Mouse (Mus musculus): ENCODE data around the gene Trdmt1. TPM values are rescaled to one million over a fixed set of nuclear protein-coding genes. Genes with fewer than 3 reads are reported as not detected.
"Not testable (repeated sequence)": the region's sequence is repeated elsewhere in the genome, so short reads cannot be mapped to it uniquely, and the experiment has no call there.

Gene Trdmt1
- total RNA-seq (2021) (1 to 10 TPM; 2.4 to 7.8 TPM), polyA plus RNA-seq (2012; rRNA removed) (0.49 and 0.77 TPM in 2 replicates)
- long read RNA-seq, partial matches to known transcripts: 0 of 2 reads
- long read RNA-seq, other reads (novel, unspliced or antisense): 1 of 2 reads

- DNase-seq: peak; percentile 94
These were observed at the start of gene Trdmt1 for GRCm38 (mm10) chr2:13544193-13544824. Gene Trdmt1 (minus strand): TSS chr2:13544668.

GRCm38 (mm10) chr2:13593328-13593727 lies 48.9 kb upstream of the Trdmt1 start:
- no peak for DNase-seq

- not testable (repeated sequence) for DNase-seq
These were observed 39.3 kb upstream of the Trdmt1 start for GRCm38 (mm10) chr2:13583746-13584145.

- no peak for DNase-seq
These were observed 37.7 kb upstream of the Trdmt1 start for GRCm38 (mm10) chr2:13582184-13582583.

GRCm38 (mm10) chr2:13579991-13580390 lies 35.5 kb upstream of the Trdmt1 start:
- no peak for DNase-seq

- no peak for DNase-seq
These were observed 34.8 kb upstream of the Trdmt1 start for GRCm38 (mm10) chr2:13579315-13579714.

- peak; percentile 21 for DNase-seq
These were observed 34.1 kb upstream of the Trdmt1 start for GRCm38 (mm10) chr2:13578473-13579152.

GRCm38 (mm10) chr2:13577399-13577798 lies 32.9 kb upstream of the Trdmt1 start:
- DNase-seq: no peak

- DNase-seq: no peak
These were observed 31.5 kb upstream of the Trdmt1 start for GRCm38 (mm10) chr2:13575926-13576325.

- peak; percentile 80 for DNase-seq
These were observed 30.9 kb upstream of the Trdmt1 start for GRCm38 (mm10) chr2:13575287-13575801.

GRCm38 (mm10) chr2:13574801-13575150 lies 30.3 kb upstream of the Trdmt1 start:
- peak; percentile 33 for DNase-seq

- DNase-seq: peak; percentile 77
These were observed 29.8 kb upstream of the Trdmt1 start for GRCm38 (mm10) chr2:13574066-13574800.

GRCm38 (mm10) chr2:13573408-13574065 lies 29.1 kb upstream of the Trdmt1 start, which contains the start of gene Vim:
Gene Vim (plus strand): TSS chr2:13573927.
- peak; percentile 93 for DNase-seq

GRCm38 (mm10) chr2:13572647-13573407 lies 28.4 kb upstream of the Trdmt1 start:
- DNase-seq: no peak

- DNase-seq: no peak
These were observed 27.7 kb upstream of the Trdmt1 start for GRCm38 (mm10) chr2:13572101-13572553.

- no peak for DNase-seq
These were observed 25.7 kb upstream of the Trdmt1 start for GRCm38 (mm10) chr2:13570122-13570521.

GRCm38 (mm10) chr2:13560396-13560795 lies 15.9 kb upstream of the Trdmt1 start:
- DNase-seq: no peak

- DNase-seq: no peak
These were observed 15.3 kb upstream of the Trdmt1 start for GRCm38 (mm10) chr2:13559729-13560128.

- DNase-seq: no peak
These were observed 14.8 kb upstream of the Trdmt1 start for GRCm38 (mm10) chr2:13559303-13559702.

- DNase-seq: peak; percentile 11
These were observed 14.3 kb upstream of the Trdmt1 start for GRCm38 (mm10) chr2:13558607-13559262.
